Mouse (Mus musculus) liver, postnatal 0 days (tissue): ENCODE measurements around the gene Sec14l5. TPM values are rescaled to one million over a fixed set of nuclear protein-coding genes. Genes with fewer than 3 reads are reported as not detected.

Experiments
- ATAC-seq: fragments of 200-750 bp; cut with Nextera tagmentation; 2 replicates; pipeline ENCODE4 v1.8.0; 2017; ENCODE audit warnings: mild to moderate bottlenecking, moderate library complexity
- DNase-seq: peaks from one replicate; pipeline ENCODE4 v3.0.0-alpha.2; 2016
- H3K27ac ChIP-seq: fragments of 300-500 bp; sonication (generic); 2 replicates; pipeline ENCODE4 v1.5.1; 2014; ENCODE audit warnings: antibody characterized with exemption, moderate library complexity, mild to moderate bottlenecking, low read depth
- H3K27me3 ChIP-seq: fragments of 300-500 bp; sonication (generic); 2 replicates; pipeline ENCODE4 v1.6.1; 2014; ENCODE audit warnings: low read length, control low read depth, mixed read lengths; ENCODE audit not compliant: insufficient read depth
- H3K36me3 ChIP-seq: fragments of 300-500 bp; sonication (generic); replicated peaks from 2 replicates; pipeline ENCODE4 v1.6.1; 2014; ENCODE audit warnings: mild to moderate bottlenecking, control low read depth, low read length, moderate library complexity, mixed read lengths; ENCODE audit not compliant: insufficient read depth
- H3K4me1 ChIP-seq: fragments of 300-500 bp; sonication (generic); 2 replicates; pipeline ENCODE4 v1.6.1; 2014; ENCODE audit warnings: antibody characterized with exemption, mild to moderate bottlenecking, control low read depth; ENCODE audit not compliant: insufficient read depth
- H3K4me2 ChIP-seq: fragments of 300-500 bp; sonication (generic); 2 replicates; pipeline ENCODE4 v1.6.1; 2014; ENCODE audit warnings: low read depth, mild to moderate bottlenecking, low read length, moderate library complexity, mixed read lengths
- H3K4me3 ChIP-seq: fragments of 300-500 bp; sonication (generic); 2 replicates; pipeline ENCODE4 v1.5.1; 2014; ENCODE audit warnings: low read depth, low read length
- H3K9ac ChIP-seq: fragments of 300-500 bp; sonication (generic); replicated peaks from 2 replicates; pipeline ENCODE4 v1.6.1; 2014; ENCODE audit warnings: mild to moderate bottlenecking, moderate library complexity
- H3K9me3 ChIP-seq: fragments of 300-500 bp; sonication (generic); 2 replicates; pipeline ENCODE4 v1.6.1; 2016; ENCODE audit warnings: mild to moderate bottlenecking, control low read depth, low read length, mixed read lengths
- CTCF ChIP-seq: sonication (generic); IDR thresholded peaks from 2 replicates; pipeline ENCODE4 v1.5.1; 2016; ENCODE audit warnings: antibody characterized with exemption, low read depth
- EP300 ChIP-seq: IDR thresholded peaks from 2 replicates; pipeline ENCODE4 v1.6.1; 2016; ENCODE audit warnings: antibody characterized with exemption, low read depth, mild to moderate bottlenecking
- WGBS: fragments of 180-500 bp; shearing (Covaris S2); extraction: QIAGEN DNeasy Blood & Tissue Kit; methylation state at CpG from one replicate; pipeline ENCODE4 v1.1.7; 2014; ENCODE audit not compliant: insufficient replicate concordance; 5-methylcytosine and 5-hydroxymethylcytosine counted together
- polyA plus RNA-seq: library from polyadenylated mRNA; unstranded; fragments of >200 nt; fragmentation: Nextera tagmentation; extraction: Ambion mirVana; gene quantifications from 2 replicates; pipeline ENCODE4 v1.2.1, GENCODE M21; 2015

The Sec14l5 gene
- polyA plus RNA-seq, 1 experiment from 2014 or later, result 0.04 TPM

DNA sequence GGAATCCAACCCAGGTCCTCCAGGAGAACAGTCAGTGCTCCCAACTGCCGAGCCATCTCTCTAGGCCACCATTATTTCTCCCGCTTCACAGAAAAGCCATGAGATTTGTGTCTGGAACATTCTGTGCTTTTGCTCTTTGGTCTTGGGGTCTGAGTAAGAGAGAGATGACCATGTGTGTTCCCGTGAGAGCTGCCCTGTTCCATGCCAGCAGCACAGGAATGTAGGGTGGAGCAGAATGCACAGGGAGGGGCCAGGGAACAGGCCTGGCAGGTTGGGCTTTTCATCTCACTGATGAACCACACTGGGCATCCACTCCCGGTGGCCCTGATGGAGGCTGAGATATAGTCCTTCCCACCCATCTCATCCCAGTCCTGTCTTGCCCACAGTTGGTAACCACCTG, 27.5 kb upstream of the Sec14l5 start:
- ATAC-seq, result no peak
- no peak overlapping the region for H3K4me2 ChIP-seq
- no peak overlapping the region for H3K4me3 ChIP-seq
- no peaks in the 10 kb centered on the region for H3K9me3 ChIP-seq
- 0 out of 2 replicates have a peak, but pooled peaks cover 4% of the 10 kb centered on the region for H3K27me3 ChIP-seq
- no peak overlapping the region for H3K9ac ChIP-seq
- H3K36me3 ChIP-seq, result no peaks in the 10 kb centered on the region
- H3K4me1 ChIP-seq, result no peaks in the 10 kb centered on the region
- no peak overlapping the region for H3K27ac ChIP-seq
- DNase-seq, result no peak
- WGBS, result 71% methylated on average over 4 of the region's 4 CpGs
- TF ChIP-seq EP300 (no peak), CTCF (no peak)

DNA sequence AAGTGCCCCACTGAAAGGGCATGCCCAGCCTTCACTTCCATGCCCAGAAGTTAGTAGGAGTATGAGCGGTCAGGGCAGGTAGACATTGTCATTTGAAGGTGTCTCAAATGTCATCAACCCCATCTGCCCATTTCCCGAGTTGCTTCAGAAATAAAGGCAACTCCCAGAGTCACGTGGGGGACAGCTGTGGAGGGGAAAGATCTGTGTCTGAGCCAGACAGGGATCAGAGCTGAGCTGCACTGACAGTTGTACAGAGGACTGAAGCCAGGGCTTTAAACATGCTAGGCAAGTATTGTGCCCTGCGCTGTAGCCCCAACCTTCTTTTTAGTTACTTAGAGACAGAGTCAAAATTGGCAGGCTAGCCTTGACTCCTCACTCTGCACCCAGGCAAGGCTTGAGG, 27.1 kb upstream of the Sec14l5 start:
- 69% methylated on average over 4 of the region's 4 CpGs for WGBS
- H3K36me3 ChIP-seq, result no peaks in the 10 kb centered on the region
- H3K9ac ChIP-seq, result no peak overlapping the region
- DNase-seq (no peak), ATAC-seq (no peak)
- no peak overlapping the region for H3K4me2 ChIP-seq
- TF ChIP-seq EP300 (no peak), CTCF (no peak)
- H3K4me1 ChIP-seq, result no peaks in the 10 kb centered on the region
- H3K9me3 ChIP-seq, result no peaks in the 10 kb centered on the region
- 0 out of 2 replicates have a peak, but pooled peaks cover 4% of the 10 kb centered on the region for H3K27me3 ChIP-seq
- no peak overlapping the region for H3K4me3 ChIP-seq
- no peak overlapping the region for H3K27ac ChIP-seq

DNA sequence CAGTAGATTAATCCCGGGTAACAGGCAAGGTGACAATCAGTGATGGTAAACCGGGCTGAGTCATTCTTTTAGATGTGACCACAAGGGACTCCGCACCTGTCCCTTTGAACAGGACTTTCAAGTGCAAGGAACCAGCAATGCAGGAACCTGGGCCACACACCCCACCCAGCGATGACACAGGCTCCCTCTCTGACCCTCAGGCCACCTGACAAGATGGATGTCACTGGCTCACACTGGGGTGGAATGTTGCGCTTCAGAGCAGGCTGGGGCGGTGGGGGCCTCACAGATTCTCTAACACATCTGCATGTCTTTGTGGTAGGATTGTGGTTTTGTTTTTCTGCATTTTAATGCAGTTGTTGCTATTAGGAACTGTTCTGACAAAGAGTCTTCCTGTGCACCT, 23.4 kb upstream of the Sec14l5 start:
- no peak overlapping the region for H3K27ac ChIP-seq
- 52% methylated on average over 6 of the region's 6 CpGs for WGBS
- no peak overlapping the region for H3K9ac ChIP-seq
- DNase-seq, result no peak
- no peak overlapping the region for H3K4me3 ChIP-seq
- no peaks in the 10 kb centered on the region for H3K9me3 ChIP-seq
- no peak overlapping the region for H3K4me2 ChIP-seq
- no peaks in the 10 kb centered on the region for H3K4me1 ChIP-seq
- 0 out of 2 replicates have a peak, but pooled peaks cover 4% of the 10 kb centered on the region for H3K27me3 ChIP-seq
- no peak for ATAC-seq
- TF ChIP-seq CTCF (no peak), EP300 (no peak)
- H3K36me3 ChIP-seq, result no peaks in the 10 kb centered on the region

DNA sequence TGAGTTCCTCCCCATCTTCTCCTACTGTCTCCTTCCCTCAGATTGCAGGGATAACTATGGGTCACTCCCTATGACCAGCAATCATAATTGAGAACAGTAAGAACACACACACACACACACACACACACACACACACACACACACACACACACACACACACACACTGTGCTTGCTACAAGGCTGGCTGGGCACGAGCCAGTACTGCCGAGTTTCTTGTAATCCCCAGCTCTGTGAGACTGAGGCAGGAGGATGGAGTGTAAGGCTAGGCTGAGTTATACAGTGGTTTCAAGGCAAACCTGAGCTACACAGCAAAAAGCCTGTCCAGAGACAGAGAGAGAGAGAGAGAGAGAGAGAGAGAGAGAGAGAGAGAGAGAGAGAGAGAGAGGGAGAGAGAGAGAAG, 16.7 kb upstream of the Sec14l5 start:
- Histone ChIP-seq H3K36me3 (no peaks in the 10 kb centered on the region), H3K9me3 (no peaks in the 10 kb centered on the region), H3K4me3 (no peak overlapping the region), H3K9ac (no peak overlapping the region), H3K27ac (no peak overlapping the region), H3K4me2 (no peak overlapping the region), H3K27me3 (peaks cover 30% of the 10 kb centered on the region), H3K4me1 (peaks cover 8% of the 10 kb centered on the region)
- DNase-seq, result no peak
- no peak for ATAC-seq
- 27% methylated on average over 2 of the region's 2 CpGs for WGBS
- TF ChIP-seq CTCF (no peak), EP300 (no peak)

DNA sequence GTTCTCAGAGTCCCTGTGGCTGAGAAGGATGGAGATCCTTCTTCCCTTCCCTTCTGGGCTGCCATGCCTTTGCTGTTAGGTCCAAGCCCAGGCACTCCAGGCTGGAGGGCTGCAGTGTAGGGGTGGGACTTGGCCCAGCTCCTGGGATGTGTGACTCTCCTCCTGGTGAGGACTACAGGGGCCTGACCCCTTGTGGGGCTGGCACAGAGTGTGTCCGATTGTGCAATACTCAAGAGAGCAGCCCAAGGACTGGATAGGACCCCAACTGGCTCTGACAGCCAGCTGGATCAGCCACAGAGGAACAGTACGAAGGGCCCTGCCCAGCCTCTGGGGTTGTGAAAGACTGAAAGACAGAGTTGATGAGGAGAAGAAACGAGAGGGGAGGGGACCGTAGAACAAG, 16.1 kb upstream of the Sec14l5 start:
- DNase-seq, result peak; percentile 44
- Histone ChIP-seq H3K36me3 (no peaks in the 10 kb centered on the region), H3K27ac (no peak overlapping the region), H3K9me3 (no peaks in the 10 kb centered on the region), H3K4me1 (peaks cover 13% of the 10 kb centered on the region), H3K27me3 (peaks cover 30% of the 10 kb centered on the region), H3K4me3 (no peak overlapping the region), H3K9ac (no peak overlapping the region), H3K4me2 (no peak overlapping the region)
- ATAC-seq, result no peak
- 9% methylated on average over 4 of the region's 4 CpGs for WGBS
- TF ChIP-seq CTCF (no peak), EP300 (no peak)

DNA sequence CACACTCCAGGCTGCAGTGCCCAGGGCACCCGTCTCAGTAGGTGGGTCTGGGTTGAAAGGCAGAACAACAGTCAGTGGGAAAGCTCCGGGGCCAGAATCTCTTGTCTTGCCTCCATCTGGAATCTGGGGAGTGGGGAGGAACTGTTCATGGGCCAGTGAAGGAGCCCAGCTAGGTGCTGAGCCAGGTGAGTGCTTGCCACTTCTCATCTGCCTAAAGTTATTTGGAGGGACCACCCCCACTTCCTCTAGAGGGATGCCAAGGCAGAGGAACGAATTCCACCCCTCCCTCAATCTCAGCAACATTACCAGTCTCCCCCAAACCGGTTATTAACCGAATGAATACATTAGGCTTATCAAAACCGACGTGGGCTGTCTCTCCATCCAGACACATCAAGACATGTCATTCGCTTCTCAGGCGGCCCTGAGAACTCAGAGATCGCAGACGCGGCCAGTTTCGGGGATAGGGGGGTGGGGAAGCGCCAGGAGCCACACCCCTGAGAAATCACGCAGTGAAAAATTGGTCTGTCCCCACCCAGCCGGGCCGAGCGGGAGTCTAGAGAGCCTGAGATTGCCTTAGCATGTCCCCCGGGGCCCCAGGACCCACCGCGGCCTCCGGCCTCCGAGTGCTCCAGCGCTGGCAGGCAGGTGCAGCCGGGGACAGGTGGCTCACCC, 15.5 kb upstream of the Sec14l5 start:
- Histone ChIP-seq H3K4me2 (peak overlapping the region; percentile 77), H3K9ac (0 out of 2 replicates have a peak overlapping the region, but pooled peaks have one; percentile 16), H3K4me1 (peaks cover 18% of the 10 kb centered on the region), H3K9me3 (no peaks in the 10 kb centered on the region), H3K4me3 (peak overlapping the region; percentile 55), H3K27ac (no peak overlapping the region), H3K27me3 (peaks cover 30% of the 10 kb centered on the region), H3K36me3 (no peaks in the 10 kb centered on the region)
- DNase-seq (peak; percentile 25), ATAC-seq (no peak)
- TF ChIP-seq CTCF (no peak), EP300 (no peak)
- WGBS, result 5% methylated on average over 25 of the region's 25 CpGs
